Comparison of ENCODE assay signal across 22 mouse cellular contexts in genomic region chr7:44534656-44535441, GRCm38 (mm10). TPM values are rescaled to one million over a fixed set of nuclear protein-coding genes. Genes with fewer than 3 reads are reported as not detected.
DNase-seq lines count a peak whose midpoint lies in the region; ATAC-seq and TF ChIP-seq lines count a peak whose summit lies in the region.
"Had no signal": no experiment of that assay in that cellular context is flagged by ENCODE, and none has a peak within 500 bp of the region (broad histone marks: within the 10 kb centered on the region; RNA-seq: fewer than 3 reads in every experiment).

No protein-coding gene starts in this region.

- DNase-seq in kidney, postnatal 0 days (ENCODE audit: low spot score), result no peak
- DNase-seq in kidney, adult 2 months, result no peak
- DNase-seq in midbrain, postnatal 0 days (ENCODE audit: low spot score), result no peak
- DNase-seq in midbrain, embryonic 11.5 days (ENCODE audit: low spot score, missing footprints), result no peak
- peak; percentile 60 for DNase-seq in splenic B cell, adult 2 months (ENCODE audit: low read depth, low spot score)
- DNase-seq in MN1 (ENCODE audit: low spot score), result no peak
- DNase-seq: cerebellum, postnatal 25 days; gastrocnemius, postnatal 14 days; heart, postnatal 10 days; kidney, postnatal 4 days; right cerebral cortex, postnatal 14 days had no signal

- no peak for TF ChIP-seq EP300 in ES-Bruce4 (IDR thresholded peaks at IDR 0.05; ENCODE audit: insufficient read depth, low read depth, low read length)

- H3K27ac ChIP-seq in kidney, postnatal 0 days, result no peak overlapping the region
- H3K27ac ChIP-seq in kidney, adult 2 months (ENCODE audit: insufficient read depth, low read depth, low read length), result no peak overlapping the region
- no peak overlapping the region for H3K27ac ChIP-seq in midbrain, postnatal 0 days (ENCODE audit: low read depth, low read length)
- no peak overlapping the region for H3K27ac ChIP-seq in midbrain, embryonic 11.5 days (ENCODE audit: low read depth, low read length)
- no peak overlapping the region for H3K27ac ChIP-seq in ES-Bruce4 (ENCODE audit: insufficient read depth, low read length)
- H3K27ac ChIP-seq: forebrain, embryonic 12.5 days; heart, embryonic 10.5 days; hindbrain, embryonic 12.5 days; intestine, embryonic 15.5 days; midbrain, embryonic 10.5 days; neural tube, embryonic 13.5 days had no signal

- no peak for ATAC-seq in kidney, postnatal 0 days (replicated peaks; ENCODE audit: low FRiP score, low read depth)
- no peak for ATAC-seq in midbrain, postnatal 0 days (ENCODE audit: low FRiP score)
- ATAC-seq in midbrain, embryonic 11.5 days (ENCODE audit: low FRiP score), result no peak
- ATAC-seq: CD4-positive, CD25-positive, alpha-beta regulatory T cell, adult 4 months; intestine, embryonic 15.5 days had no signal

- H3K4me1 ChIP-seq in kidney, postnatal 0 days (replicated peaks; ENCODE audit: insufficient read depth, low read length), result no peaks in the 10 kb centered on the region
- H3K4me1 ChIP-seq in kidney, adult 2 months (ENCODE audit: control insufficient read depth, insufficient read depth, low read length), result no peaks in the 10 kb centered on the region
- no peaks in the 10 kb centered on the region for H3K4me1 ChIP-seq in midbrain, postnatal 0 days (ENCODE audit: insufficient read depth, low read length)
- no peaks in the 10 kb centered on the region for H3K4me1 ChIP-seq in midbrain, embryonic 11.5 days (ENCODE audit: control insufficient read depth, insufficient read depth, low read length)
- H3K4me1 ChIP-seq in ES-Bruce4 (ENCODE audit: control insufficient read depth, insufficient read depth, low read length), result peaks cover 10% of the 10 kb centered on the region
- H3K4me1 ChIP-seq: forebrain, embryonic 12.5 days; hindbrain, embryonic 12.5 days; intestine, embryonic 15.5 days; midbrain, embryonic 10.5 days; neural tube, embryonic 13.5 days had no signal

- TF ChIP-seq POLR2A in kidney, adult 2 months (IDR thresholded peaks at IDR 0.05; ENCODE audit: low read depth, low read length), result no peak
- no peak for TF ChIP-seq POLR2A in ES-Bruce4 (IDR thresholded peaks at IDR 0.05; ENCODE audit: insufficient read depth, low read length)

- no peak overlapping the region for H3K9ac ChIP-seq in kidney, postnatal 0 days (ENCODE audit: low read depth, low read length)
- no peak overlapping the region for H3K9ac ChIP-seq in midbrain, postnatal 0 days (replicated peaks; ENCODE audit: low read length, poor library complexity, severe bottlenecking)
- H3K9ac ChIP-seq in midbrain, embryonic 11.5 days (ENCODE audit: low read length), result no peak overlapping the region
- no peak overlapping the region for H3K9ac ChIP-seq in ES-Bruce4 (ENCODE audit: low read depth, poor library complexity, severe bottlenecking)
- H3K9ac ChIP-seq: forebrain, embryonic 12.5 days; hindbrain, embryonic 12.5 days; intestine, embryonic 15.5 days; neural tube, embryonic 13.5 days had no signal

- TF ChIP-seq CTCF in kidney, postnatal 0 days (IDR thresholded peaks at IDR 0.05; ENCODE audit: low read depth), result peak; percentile 35; the same call in 1 of the 2 replicates
- no peak for TF ChIP-seq CTCF in kidney, adult 2 months (conservative IDR thresholded peaks at IDR 0.05; ENCODE audit: insufficient read depth, insufficient read length, low read depth, low read length)
- TF ChIP-seq CTCF in midbrain, postnatal 0 days (IDR thresholded peaks at IDR 0.05), result peak; percentile 22; the same call in 1 of the 2 replicates
- peak; percentile 1 for TF ChIP-seq CTCF in ES-Bruce4 (IDR thresholded peaks at IDR 0.05; ENCODE audit: low read depth, low read length)

- peaks cover 12% of the 10 kb centered on the region for H3K36me3 ChIP-seq in kidney, postnatal 0 days (ENCODE audit: insufficient read depth, low read length)
- no peaks in the 10 kb centered on the region for H3K36me3 ChIP-seq in kidney, adult 2 months (ENCODE audit: control insufficient read depth, insufficient read depth, low read length)
- peaks cover 4% of the 10 kb centered on the region; the same call in 1 of the 2 replicates for H3K36me3 ChIP-seq in midbrain, postnatal 0 days (ENCODE audit: insufficient read depth, low read length)
- H3K36me3 ChIP-seq in midbrain, embryonic 11.5 days (ENCODE audit: control insufficient read depth, insufficient read depth, low read length), result peaks cover 36% of the 10 kb centered on the region
- H3K36me3 ChIP-seq in ES-Bruce4 (ENCODE audit: control insufficient read depth, insufficient read depth, low read length, poor library complexity, severe bottlenecking), result peaks cover 19% of the 10 kb centered on the region
- H3K36me3 ChIP-seq in splenic B cell, adult 2 months (ENCODE audit: control insufficient read depth, insufficient read depth, low read length, poor library complexity, severe bottlenecking), result peaks cover 18% of the 10 kb centered on the region

- 82% methylated on average over 19 of the region's 19 CpGs for WGBS in kidney, postnatal 0 days
- 86% methylated on average over 19 of the region's 19 CpGs for WGBS in kidney, adult 2 months
- WGBS in midbrain, postnatal 0 days, result 92% methylated on average over 19 of the region's 19 CpGs
- 94% methylated on average over 19 of the region's 19 CpGs for WGBS in midbrain, embryonic 11.5 days

- no peaks in the 10 kb centered on the region for H3K27me3 ChIP-seq in kidney, postnatal 0 days (ENCODE audit: insufficient read depth, low read length)
- no peaks in the 10 kb centered on the region for H3K27me3 ChIP-seq in kidney, adult 2 months (replicated peaks; ENCODE audit: control insufficient read depth, insufficient read depth, low read length)
- no peaks in the 10 kb centered on the region for H3K27me3 ChIP-seq in midbrain, postnatal 0 days (ENCODE audit: insufficient read depth, low read length)
- H3K27me3 ChIP-seq in midbrain, embryonic 11.5 days (ENCODE audit: control insufficient read depth, insufficient read depth, low read length), result no peaks in the 10 kb centered on the region
- H3K27me3 ChIP-seq in ES-Bruce4 (ENCODE audit: control insufficient read depth, insufficient read depth, low read length, poor library complexity, severe bottlenecking), result no peaks in the 10 kb centered on the region
- no peaks in the 10 kb centered on the region for H3K27me3 ChIP-seq in splenic B cell, adult 2 months (ENCODE audit: control insufficient read depth, insufficient read depth, low read length, poor library complexity, severe bottlenecking)
- H3K27me3 ChIP-seq: hindbrain, embryonic 12.5 days; intestine, embryonic 15.5 days had no signal

- no peaks in the 10 kb centered on the region for H3K9me3 ChIP-seq in kidney, postnatal 0 days (replicated peaks; ENCODE audit: low read length)
- no peaks in the 10 kb centered on the region for H3K9me3 ChIP-seq in midbrain, postnatal 0 days (ENCODE audit: low read length)
- no peaks in the 10 kb centered on the region for H3K9me3 ChIP-seq in midbrain, embryonic 11.5 days (ENCODE audit: control insufficient read depth, low read length)
- no peaks in the 10 kb centered on the region for H3K9me3 ChIP-seq in ES-Bruce4 (replicated peaks; ENCODE audit: control insufficient read depth, insufficient read depth, low read length, poor library complexity, severe bottlenecking)
- H3K9me3 ChIP-seq: forebrain, embryonic 12.5 days; heart, embryonic 10.5 days; hindbrain, embryonic 12.5 days; intestine, embryonic 15.5 days; midbrain, embryonic 10.5 days; neural tube, embryonic 13.5 days had no signal

- no peak overlapping the region for H3K4me2 ChIP-seq in kidney, postnatal 0 days (ENCODE audit: low read length)
- H3K4me2 ChIP-seq in midbrain, postnatal 0 days (ENCODE audit: low read depth, low read length, poor library complexity, severe bottlenecking), result no peak overlapping the region
- H3K4me2 ChIP-seq in midbrain, embryonic 11.5 days, result no peak overlapping the region
- H3K4me2 ChIP-seq: forebrain, embryonic 12.5 days; hindbrain, embryonic 12.5 days; intestine, embryonic 15.5 days; neural tube, embryonic 13.5 days had no signal

- no peak overlapping the region for H3K4me3 ChIP-seq in kidney, postnatal 0 days (replicated peaks; ENCODE audit: low read depth, low read length)
- H3K4me3 ChIP-seq in kidney, adult 2 months (ENCODE audit: insufficient read depth, low read depth, low read length), result no peak overlapping the region
- no peak overlapping the region for H3K4me3 ChIP-seq in midbrain, postnatal 0 days (ENCODE audit: low read depth, low read length)
- no peak overlapping the region for H3K4me3 ChIP-seq in midbrain, embryonic 11.5 days (ENCODE audit: low read depth, low read length)
- H3K4me3 ChIP-seq in ES-Bruce4 (ENCODE audit: low read depth, low read length), result no peak overlapping the region
- H3K4me3 ChIP-seq: forebrain, embryonic 12.5 days; heart, embryonic 10.5 days; hindbrain, embryonic 12.5 days; intestine, embryonic 15.5 days; midbrain, embryonic 10.5 days; neural tube, embryonic 13.5 days had no signal

RNA-seq across cellular contexts. Expression of gene Spib, which starts 3.0 kb away (rescaled TPM):
- 0.04 and 0.14 TPM in 2 replicates for polyA plus RNA-seq in kidney, postnatal 0 days (2015; fragmentation: Nextera tagmentation; extraction: Ambion mirVana)
- polyA plus RNA-seq in kidney, adult 2 months (2012; rRNA removed), result 0.88 and 8.3 TPM in 2 replicates
- total RNA-seq in midbrain, postnatal 0 days (2014; rRNA removed), result 0.19 TPM in 1 of 2 replicates, not detected in the other
- polyA plus RNA-seq in midbrain, postnatal 0 days (2015; fragmentation: Nextera tagmentation; extraction: Ambion mirVana), result 0.14 TPM in 1 of 2 replicates, not detected in the other
- 0.07 TPM in 1 of 2 replicates, not detected in the other for polyA plus RNA-seq in midbrain, embryonic 11.5 days (2014; fragmentation: Nextera tagmentation; extraction: Ambion mirVana)
- 1.4 and 2.4 TPM in 2 replicates for polyA plus RNA-seq in ES-Bruce4 (2011; ENCODE audit: insufficient read depth, insufficient read length, low read depth, missing spikeins)
- polyA plus RNA-seq: forebrain, embryonic 12.5 days; midbrain, embryonic 10.5 days had no signal

RNA-seq across cellular contexts. Expression of gene Mybpc2, which starts 10.4 kb away (rescaled TPM):
- polyA plus RNA-seq in kidney, postnatal 0 days (2015; fragmentation: Nextera tagmentation; extraction: Ambion mirVana), result 0.08 and 0.11 TPM in 2 replicates
- 0.12 and 6.4 TPM in 2 replicates for polyA plus RNA-seq in kidney, adult 2 months (2012; rRNA removed)
- total RNA-seq in midbrain, postnatal 0 days (2014; rRNA removed), result 0.27 and 0.38 TPM in 2 replicates
- 0.28 and 0.34 TPM in 2 replicates for polyA plus RNA-seq in midbrain, postnatal 0 days (2015; fragmentation: Nextera tagmentation; extraction: Ambion mirVana)
- 0.07 TPM in 1 of 2 replicates, not detected in the other for polyA plus RNA-seq in midbrain, embryonic 11.5 days (2014; fragmentation: Nextera tagmentation; extraction: Ambion mirVana)
- 2.3 and 2.5 TPM in 2 replicates for polyA plus RNA-seq in ES-Bruce4 (2011; ENCODE audit: insufficient read depth, insufficient read length, low read depth, missing spikeins)
- total RNA-seq: layer of hippocampus, postnatal 25 days; left cerebral cortex, postnatal 25 days had no signal
- polyA plus RNA-seq: CD4-positive, CD25-positive, alpha-beta regulatory T cell, adult 4 months; liver, adult 2 months had no signal

RNA-seq across cellular contexts. Expression of gene Pold1, which starts 13.8 kb away (rescaled TPM):
- polyA plus RNA-seq in kidney, postnatal 0 days (2015; fragmentation: Nextera tagmentation; extraction: Ambion mirVana), result 38.0 and 45.9 TPM in 2 replicates
- 12.7 and 14.2 TPM in 2 replicates for polyA plus RNA-seq in kidney, adult 2 months (2012; rRNA removed)
- 12.9 and 17.5 TPM in 2 replicates for total RNA-seq in midbrain, postnatal 0 days (2014; rRNA removed)
- 8.8 and 9.6 TPM in 2 replicates for polyA plus RNA-seq in midbrain, postnatal 0 days (2015; fragmentation: Nextera tagmentation; extraction: Ambion mirVana)
- 51.8 and 58.5 TPM in 2 replicates for polyA plus RNA-seq in midbrain, embryonic 11.5 days (2014; fragmentation: Nextera tagmentation; extraction: Ambion mirVana)
- polyA plus RNA-seq in ES-Bruce4 (2011; ENCODE audit: insufficient read depth, insufficient read length, low read depth, missing spikeins), result 81.9 and 86.6 TPM in 2 replicates

RNA-seq across cellular contexts. Expression of gene Nr1h2, which starts 18.9 kb away (rescaled TPM):
- 80.6 and 83.0 TPM in 2 replicates for polyA plus RNA-seq in kidney, postnatal 0 days (2015; fragmentation: Nextera tagmentation; extraction: Ambion mirVana)
- 136 and 159 TPM in 2 replicates for polyA plus RNA-seq in kidney, adult 2 months (2012; rRNA removed)
- 46.8 and 47.7 TPM in 2 replicates for total RNA-seq in midbrain, postnatal 0 days (2014; rRNA removed)
- 41.2 and 48.0 TPM in 2 replicates for polyA plus RNA-seq in midbrain, postnatal 0 days (2015; fragmentation: Nextera tagmentation; extraction: Ambion mirVana)
- polyA plus RNA-seq in midbrain, embryonic 11.5 days (2014; fragmentation: Nextera tagmentation; extraction: Ambion mirVana), result 63.8 and 69.6 TPM in 2 replicates
- 67.6 and 95.7 TPM in 2 replicates for polyA plus RNA-seq in ES-Bruce4 (2011; ENCODE audit: insufficient read depth, insufficient read length, low read depth, missing spikeins)

RNA-seq across cellular contexts. Expression of gene Napsa, which starts 37.3 kb away (rescaled TPM):
- polyA plus RNA-seq in kidney, postnatal 0 days (2015; fragmentation: Nextera tagmentation; extraction: Ambion mirVana), result 376 and 408 TPM in 2 replicates
- 4,402 and 6,941 TPM in 2 replicates for polyA plus RNA-seq in kidney, adult 2 months (2012; rRNA removed)
- total RNA-seq in midbrain, postnatal 0 days (2014; rRNA removed), result not detected in 2 replicates
- 0.79 and 0.82 TPM in 2 replicates for polyA plus RNA-seq in midbrain, postnatal 0 days (2015; fragmentation: Nextera tagmentation; extraction: Ambion mirVana)
- polyA plus RNA-seq in midbrain, embryonic 11.5 days (2014; fragmentation: Nextera tagmentation; extraction: Ambion mirVana), result 0.21 and 0.33 TPM in 2 replicates
- 0.97 and 1.1 TPM in 2 replicates for polyA plus RNA-seq in ES-Bruce4 (2011; ENCODE audit: insufficient read depth, insufficient read length, low read depth, missing spikeins)
- total RNA-seq: gastrocnemius, postnatal 14 days; layer of hippocampus, postnatal 25 days had no signal
